Mouse (Mus musculus): ENCODE data around the gene Faap20.

DNA sequence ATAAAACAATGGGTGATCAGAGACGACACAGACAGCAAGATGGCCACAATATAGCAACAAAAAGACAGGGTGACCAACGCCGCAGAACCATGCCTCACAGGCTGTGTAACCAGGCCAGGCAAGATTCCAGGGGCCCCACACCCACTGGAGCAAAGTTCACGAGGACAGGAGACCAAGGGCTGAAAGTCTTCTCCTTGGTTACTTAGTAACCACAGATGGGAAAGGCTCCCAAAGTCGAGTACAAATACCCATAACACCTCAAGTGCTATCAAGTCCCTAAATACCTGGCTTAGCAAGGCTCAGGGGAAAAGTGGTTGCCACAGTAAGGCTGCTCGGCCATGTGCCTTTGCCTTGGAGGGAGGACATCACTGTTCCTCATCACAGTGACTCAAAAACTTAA, 43.7 kb upstream of the Faap20 start:
- TF ChIP-seq CTCF (IDR thresholded peaks at IDR 0.05; ENCODE audit: borderline replicate concordance, insufficient read depth, low read length) (no peak), POLR2A (IDR thresholded peaks at IDR 0.05; ENCODE audit: low read depth, low read length) (no peak)
